Mouse (Mus musculus): ENCODE data around the gene Fosb.
A peak's percentile ranks its signal among the peaks of the same experiment; 100 is the strongest.

The Fosb gene

GRCm38 (mm10) chr7:19279052-19279451 is 30.8 kb downstream of the Fosb start:
- DNase-seq = no peak

- no peak for DNase-seq
These were observed 33.6 kb downstream of the Fosb start for GRCm38 (mm10) chr7:19276253-19276652.

- DNase-seq = peak; percentile 84 to 88
These were observed 37.6 kb downstream of the Fosb start for GRCm38 (mm10) chr7:19272173-19272764.

GRCm38 (mm10) chr7:19271238-19272172 is 38.3 kb downstream of the Fosb start, which contains the start of gene Vasp:
Gene Vasp (minus strand): TSS chr7:19271817.
- DNase-seq = peak; percentile 91

- peak in 1 of 2 experiments; percentile 47 for DNase-seq
These were observed 39.2 kb downstream of the Fosb start for GRCm38 (mm10) chr7:19270509-19271237.

- DNase-seq = peak; percentile 78 to 86
These were observed 40.0 kb downstream of the Fosb start for GRCm38 (mm10) chr7:19269721-19270441.

GRCm38 (mm10) chr7:19268993-19269681 is 40.7 kb downstream of the Fosb start:
- DNase-seq = peak; percentile 56 to 70

GRCm38 (mm10) chr7:19267051-19267450 is 42.8 kb downstream of the Fosb start:
- DNase-seq = peak; percentile 57 to 70

- DNase-seq = peak; percentile 67 to 70
These were observed 43.7 kb downstream of the Fosb start for GRCm38 (mm10) chr7:19265928-19266822.

GRCm38 (mm10) chr7:19265147-19265546 is 44.7 kb downstream of the Fosb start:
- DNase-seq = no peak

- DNase-seq = peak in 1 of 2 experiments; percentile 27
These were observed 51.5 kb downstream of the Fosb start for GRCm38 (mm10) chr7:19258336-19258735.

- peak; percentile 90 to 93 for DNase-seq
These were observed 52.3 kb downstream of the Fosb start for GRCm38 (mm10) chr7:19257390-19258022.

- DNase-seq = no peak
These were observed 53.3 kb downstream of the Fosb start for GRCm38 (mm10) chr7:19256567-19256966.

GRCm38 (mm10) chr7:19255395-19255794 is 54.5 kb downstream of the Fosb start:
- DNase-seq = no peak

GRCm38 (mm10) chr7:19253437-19253836 is 56.4 kb downstream of the Fosb start:
- no peak for DNase-seq

Measured in lung, adult 18-20 months (tissue).